Mouse (Mus musculus): ENCODE data around the gene Skap2. TPM values are rescaled to one million over a fixed set of nuclear protein-coding genes. Genes with fewer than 3 reads are reported as not detected.

Gene Skap2
- total RNA-seq, 2 experiments from 2014 or later: 1.9 to 4.0 TPM

- TF ChIP-seq CTCF (IDR thresholded peaks at IDR 0.05): no peak
These were observed 10.0 kb upstream of the Skap2 start for GRCm38 (mm10) chr6:52022363-52022762.

GRCm38 (mm10) chr6:52020276-52020675 lies 7.9 kb upstream of the Skap2 start:
- no peak for TF ChIP-seq CTCF (IDR thresholded peaks at IDR 0.05)
- no peak for DNase-seq
- H3K27ac ChIP-seq: no peak overlapping the region
- H3K4me3 ChIP-seq: no peak overlapping the region
- intact Hi-C loops (cut with DNase I): no loop called here

More at GRCm38 (mm10) chr6:52022363-52022762, 10.0 kb upstream of the Skap2 start:
- Histone ChIP-seq H3K27ac (no peak overlapping the region), H3K4me3 (no peak overlapping the region)
- DNase-seq: no peak
- intact Hi-C loops (cut with DNase I): no loop called here

- Histone ChIP-seq H3K4me3 (peak overlapping the region; percentile 87), H3K27ac (peak overlapping the region; percentile 84)
- no peak for DNase-seq
- intact Hi-C loops (cut with DNase I): loop anchor here (5.0 kb wide), 3 partner anchors 49 to 179 kb away; partner anchors contain the start of genes Hoxa1 and Hoxa4
- no peak for TF ChIP-seq CTCF (IDR thresholded peaks at IDR 0.05)
These were observed 1.0 kb upstream of the Skap2 start for GRCm38 (mm10) chr6:52013245-52013945.

- intact Hi-C loops (cut with DNase I): loop anchor here (5.0 kb wide), 3 partner anchors 51 to 181 kb away; partner anchors contain the start of genes Hoxa1 and Hoxa4
- no peak for DNase-seq
- peak overlapping the region; percentile 87 for H3K4me3 ChIP-seq
- peak overlapping the region; percentile 84 for H3K27ac ChIP-seq
- TF ChIP-seq CTCF (IDR thresholded peaks at IDR 0.05): no peak
These were observed 565 bp downstream of the Skap2 start for GRCm38 (mm10) chr6:52011559-52012408.

GRCm38 (mm10) chr6:52009385-52009784 lies 3.0 kb downstream of the Skap2 start:
- DNase-seq: no peak
- Histone ChIP-seq H3K4me3 (no peak overlapping the region), H3K27ac (no peak overlapping the region)
- intact Hi-C loops (cut with DNase I): loop anchor here (5.0 kb wide), 1 partner anchor 832 kb away; no protein-coding TSS in a partner anchor
- TF ChIP-seq CTCF (IDR thresholded peaks at IDR 0.05): no peak

- intact Hi-C loops (cut with DNase I): loop anchor here (5.0 kb wide), 1 partner anchor 831 kb away; no protein-coding TSS in a partner anchor
- H3K4me3 ChIP-seq: no peak overlapping the region
- no peak for DNase-seq
- no peak overlapping the region for H3K27ac ChIP-seq
- TF ChIP-seq CTCF (IDR thresholded peaks at IDR 0.05): peak; percentile 4; the same call in 1 of the 2 replicates
These were observed 3.6 kb downstream of the Skap2 start for GRCm38 (mm10) chr6:52008757-52009156.

GRCm38 (mm10) chr6:52006649-52007218 lies 5.6 kb downstream of the Skap2 start:
- intact Hi-C loops (cut with DNase I): loop anchor here (5.0 kb wide), 1 partner anchor 829 kb away; no protein-coding TSS in a partner anchor
- Histone ChIP-seq H3K27ac (0 out of 2 replicates have a peak overlapping the region, but pooled peaks have one; percentile 72), H3K4me3 (peak overlapping the region; percentile 52)
- no peak for DNase-seq
- TF ChIP-seq CTCF (IDR thresholded peaks at IDR 0.05): no peak

GRCm38 (mm10) chr6:52005963-52006648 lies 6.2 kb downstream of the Skap2 start:
- intact Hi-C loops (cut with DNase I): loop anchor here (5.0 kb wide), 1 partner anchor 829 kb away; no protein-coding TSS in a partner anchor
- peak overlapping the region; percentile 52 for H3K4me3 ChIP-seq
- TF ChIP-seq CTCF (IDR thresholded peaks at IDR 0.05): no peak
- peak overlapping the region; percentile 72 for H3K27ac ChIP-seq
- peak; percentile 20 for DNase-seq

GRCm38 (mm10) chr6:52005616-52005962 lies 6.8 kb downstream of the Skap2 start:
- DNase-seq: no peak
- TF ChIP-seq CTCF (IDR thresholded peaks at IDR 0.05): no peak
- intact Hi-C loops (cut with DNase I): loop anchor here (5.0 kb wide), 1 partner anchor 828 kb away; no protein-coding TSS in a partner anchor
- peak overlapping the region; percentile 52 for H3K4me3 ChIP-seq
- H3K27ac ChIP-seq: peak overlapping the region; percentile 72

GRCm38 (mm10) chr6:52004995-52005394 lies 7.4 kb downstream of the Skap2 start:
- H3K27ac ChIP-seq: no peak overlapping the region; the same call in 1 of the 2 replicates
- intact Hi-C loops (cut with DNase I): loop anchor here (5.0 kb wide), 1 partner anchor 828 kb away; no protein-coding TSS in a partner anchor
- TF ChIP-seq CTCF (IDR thresholded peaks at IDR 0.05): no peak
- DNase-seq: no peak
- H3K4me3 ChIP-seq: peak overlapping the region; percentile 7; the same call in 1 of the 2 replicates

- no peak overlapping the region for H3K4me3 ChIP-seq
- no peak for DNase-seq
- intact Hi-C loops (cut with DNase I): no loop called here
- H3K27ac ChIP-seq: no peak overlapping the region
- peak; percentile 62 for TF ChIP-seq CTCF (IDR thresholded peaks at IDR 0.05)
These were observed 9.7 kb downstream of the Skap2 start for GRCm38 (mm10) chr6:52002676-52003075.

- H3K4me3 ChIP-seq: no peak overlapping the region
- DNase-seq: no peak
- intact Hi-C loops (cut with DNase I): loop anchor here (5.0 kb wide), 1 partner anchor 127 kb away; no protein-coding TSS in a partner anchor
- no peak for TF ChIP-seq CTCF (IDR thresholded peaks at IDR 0.05)
- H3K27ac ChIP-seq: no peak overlapping the region
These were observed 13.2 kb downstream of the Skap2 start for GRCm38 (mm10) chr6:51999157-51999478.

Measured in gastrocnemius, adult 2 months (tissue).